14 mouse cellular contexts compared by ENCODE assay signal in the genomic region with DNA sequence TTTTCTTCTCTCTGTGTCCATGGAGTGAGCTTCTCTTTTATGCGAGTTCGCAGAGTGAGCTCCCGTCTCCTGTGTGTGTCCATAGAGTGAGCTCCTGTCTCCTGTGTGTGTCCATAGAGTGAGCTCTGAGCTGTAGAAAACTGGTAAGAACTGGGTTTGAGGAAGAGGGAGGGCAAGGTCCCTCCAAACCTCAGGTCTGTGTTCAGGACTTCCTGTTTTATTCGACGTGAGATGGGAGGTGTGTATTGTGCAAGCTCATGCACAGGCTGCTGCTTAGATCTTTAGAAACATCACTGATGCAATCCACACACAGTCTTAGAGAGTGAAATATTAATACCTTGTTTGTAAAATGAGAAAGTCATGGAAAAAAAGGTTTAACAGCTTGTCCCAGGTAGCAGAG.
"Had no signal": no experiment of that assay in that cellular context is flagged by ENCODE, and none has a peak within 500 bp of the region (broad histone marks: within the 10 kb centered on the region; RNA-seq: fewer than 3 reads in every experiment).

No protein-coding gene starts in this region.

- H3K9me3 ChIP-seq: kidney, embryonic 15.5 days; limb, embryonic 15.5 days; neural tube, embryonic 13.5 days; stomach, embryonic 15.5 days had no signal

- H3K4me1 ChIP-seq: kidney, embryonic 15.5 days; limb, embryonic 15.5 days; neural tube, embryonic 13.5 days; stomach, embryonic 15.5 days had no signal

- H3K4me3 ChIP-seq: kidney, embryonic 15.5 days; limb, embryonic 15.5 days; neural tube, embryonic 13.5 days; stomach, embryonic 15.5 days had no signal

- H3K27ac ChIP-seq: kidney, embryonic 15.5 days; limb, embryonic 15.5 days; macrophage; neural tube, embryonic 13.5 days; stomach, embryonic 15.5 days had no signal

- H3K4me2 ChIP-seq: kidney, embryonic 15.5 days; limb, embryonic 15.5 days; neural tube, embryonic 13.5 days; stomach, embryonic 15.5 days had no signal

- ATAC-seq: intestine, embryonic 16.5 days had no signal

- H3K36me3 ChIP-seq: kidney, embryonic 15.5 days; limb, embryonic 15.5 days; stomach, embryonic 15.5 days had no signal

- H3K9ac ChIP-seq: kidney, embryonic 15.5 days; limb, embryonic 15.5 days; neural tube, embryonic 13.5 days; stomach, embryonic 15.5 days had no signal

- H3K27me3 ChIP-seq: limb, embryonic 15.5 days; neural tube, embryonic 13.5 days; stomach, embryonic 15.5 days had no signal

- DNase-seq: kidney, adult 2 months; kidney, postnatal 14 days; layer of hippocampus, postnatal 36 days; lung, adult 18-20 months; midbrain, embryonic 14.5 days; right cerebral cortex, postnatal 4 days; thymus, adult 2 months; thymus, postnatal 25 days had no signal
